Mouse (Mus musculus): ENCODE measurements at regions not wholly inside any gene's neighbourhood (a gene's known extent, or its start where the extent isn't known, plus 50 kb on each side); places are given as distances from the start of the nearest gene placed in this dataset.

- TF ChIP-seq POLR2A (IDR thresholded peaks at IDR 0.05; ENCODE audit: insufficient read depth, low read depth, low read length) (no peak), CTCF (IDR thresholded peaks at IDR 0.05; ENCODE audit: insufficient read depth, low read depth, low read length) (no peak)
- H3K4me3 ChIP-seq (ENCODE audit: insufficient read depth, low read depth, low read length) = no peak overlapping the region
- 36% methylated on average over 6 of the region's 6 CpGs for WGBS
- H3K4me1 ChIP-seq (ENCODE audit: control insufficient read depth, insufficient read depth, low read length) = no peaks in the 10 kb centered on the region
- H3K27ac ChIP-seq (ENCODE audit: insufficient read depth, low read depth, low read length) = peak overlapping the region; percentile 53; the same call in 1 of the 2 replicates
Measured at GRCm38 (mm10) chr15:36682832-36683231, 324.7 kb downstream of the Zfp706 start.

- Histone ChIP-seq H3K4me3 (ENCODE audit: insufficient read depth, low read depth, low read length) (no peak overlapping the region), H3K4me1 (ENCODE audit: control insufficient read depth, insufficient read depth, low read length) (no peaks in the 10 kb centered on the region), H3K27ac (ENCODE audit: insufficient read depth, low read depth, low read length) (peak overlapping the region; percentile 53; the same call in 1 of the 2 replicates)
- WGBS = 87% methylated on average over 5 of the region's 5 CpGs
- TF ChIP-seq CTCF (IDR thresholded peaks at IDR 0.05; ENCODE audit: insufficient read depth, low read depth, low read length) (no peak), POLR2A (IDR thresholded peaks at IDR 0.05; ENCODE audit: insufficient read depth, low read depth, low read length) (no peak)
Measured at GRCm38 (mm10) chr15:36682159-36682558, 325.4 kb downstream of the Zfp706 start.

GRCm38 (mm10) chr15:36680361-36681140 lies 327.0 kb downstream of the Zfp706 start:
- Histone ChIP-seq H3K4me1 (ENCODE audit: control insufficient read depth, insufficient read depth, low read length) (no peaks in the 10 kb centered on the region), H3K27ac (ENCODE audit: insufficient read depth, low read depth, low read length) (no peak overlapping the region), H3K4me3 (ENCODE audit: insufficient read depth, low read depth, low read length) (no peak overlapping the region)
- WGBS = 66% methylated on average over 11 of the region's 11 CpGs
- no peak for TF ChIP-seq POLR2A (IDR thresholded peaks at IDR 0.05; ENCODE audit: insufficient read depth, low read depth, low read length)
- TF ChIP-seq CTCF (IDR thresholded peaks at IDR 0.05; ENCODE audit: insufficient read depth, low read depth, low read length) = no peak

- 90% methylated on average over 13 of the region's 13 CpGs for WGBS
- Histone ChIP-seq H3K27ac (ENCODE audit: insufficient read depth, low read depth, low read length) (no peak overlapping the region), H3K4me3 (ENCODE audit: insufficient read depth, low read depth, low read length) (no peak overlapping the region), H3K4me1 (ENCODE audit: control insufficient read depth, insufficient read depth, low read length) (no peaks in the 10 kb centered on the region)
- TF ChIP-seq POLR2A (IDR thresholded peaks at IDR 0.05; ENCODE audit: insufficient read depth, low read depth, low read length) (no peak), CTCF (IDR thresholded peaks at IDR 0.05; ENCODE audit: insufficient read depth, low read depth, low read length) (no peak)
Measured at GRCm38 (mm10) chr15:36679577-36679976, 328.0 kb downstream of the Zfp706 start.

- no peak overlapping the region for H3K4me3 ChIP-seq (ENCODE audit: insufficient read depth, low read depth, low read length)
- peaks cover 7% of the 10 kb centered on the region; the same call in 1 of the 2 replicates for H3K4me1 ChIP-seq (ENCODE audit: control insufficient read depth, insufficient read depth, low read length)
- 35% methylated on average over 12 of the region's 12 CpGs for WGBS
- TF ChIP-seq CTCF (IDR thresholded peaks at IDR 0.05; ENCODE audit: insufficient read depth, low read depth, low read length) (no peak), POLR2A (IDR thresholded peaks at IDR 0.05; ENCODE audit: insufficient read depth, low read depth, low read length) (no peak)
- H3K27ac ChIP-seq (ENCODE audit: insufficient read depth, low read depth, low read length) = no peak overlapping the region
Measured at GRCm38 (mm10) chr15:36669748-36670147, 337.8 kb downstream of the Zfp706 start.

- WGBS = 60% methylated on average over 3 of the region's 3 CpGs
- Histone ChIP-seq H3K4me3 (ENCODE audit: insufficient read depth, low read depth, low read length) (no peak overlapping the region), H3K4me1 (ENCODE audit: control insufficient read depth, insufficient read depth, low read length) (peaks cover 7% of the 10 kb centered on the region; the same call in 1 of the 2 replicates), H3K27ac (ENCODE audit: insufficient read depth, low read depth, low read length) (no peak overlapping the region)
- no peak for TF ChIP-seq CTCF (IDR thresholded peaks at IDR 0.05; ENCODE audit: insufficient read depth, low read depth, low read length)
- TF ChIP-seq POLR2A (IDR thresholded peaks at IDR 0.05; ENCODE audit: insufficient read depth, low read depth, low read length) = no peak
Measured at GRCm38 (mm10) chr15:36666566-36666965, 341.0 kb downstream of the Zfp706 start.

GRCm38 (mm10) chr15:36664391-36664790 lies 343.2 kb downstream of the Zfp706 start:
- no peak for TF ChIP-seq POLR2A (IDR thresholded peaks at IDR 0.05; ENCODE audit: insufficient read depth, low read depth, low read length)
- no peak for TF ChIP-seq CTCF (IDR thresholded peaks at IDR 0.05; ENCODE audit: insufficient read depth, low read depth, low read length)
- H3K27ac ChIP-seq (ENCODE audit: insufficient read depth, low read depth, low read length) = no peak overlapping the region
- WGBS = 81% methylated on average over 6 of the region's 6 CpGs
- H3K4me3 ChIP-seq (ENCODE audit: insufficient read depth, low read depth, low read length) = no peak overlapping the region
- H3K4me1 ChIP-seq (ENCODE audit: control insufficient read depth, insufficient read depth, low read length) = no peaks in the 10 kb centered on the region

- no peaks in the 10 kb centered on the region for H3K4me1 ChIP-seq (ENCODE audit: control insufficient read depth, insufficient read depth, low read length)
- no peak overlapping the region for H3K4me3 ChIP-seq (ENCODE audit: insufficient read depth, low read depth, low read length)
- TF ChIP-seq CTCF (IDR thresholded peaks at IDR 0.05; ENCODE audit: insufficient read depth, low read depth, low read length) = no peak
- no peak for TF ChIP-seq POLR2A (IDR thresholded peaks at IDR 0.05; ENCODE audit: insufficient read depth, low read depth, low read length)
- WGBS = 87% methylated on average over 7 of the region's 7 CpGs
- no peak overlapping the region for H3K27ac ChIP-seq (ENCODE audit: insufficient read depth, low read depth, low read length)
Measured at GRCm38 (mm10) chr15:36660986-36661385, 346.6 kb downstream of the Zfp706 start.
